Mouse (Mus musculus): ENCODE results near the gene Asap2. TPM values are rescaled to one million over a fixed set of nuclear protein-coding genes. Genes with fewer than 3 reads are reported as not detected.

Asap2 gene
- polyA plus RNA-seq, 1 experiment from 2014 or later, result 6.4 TPM

DNA sequence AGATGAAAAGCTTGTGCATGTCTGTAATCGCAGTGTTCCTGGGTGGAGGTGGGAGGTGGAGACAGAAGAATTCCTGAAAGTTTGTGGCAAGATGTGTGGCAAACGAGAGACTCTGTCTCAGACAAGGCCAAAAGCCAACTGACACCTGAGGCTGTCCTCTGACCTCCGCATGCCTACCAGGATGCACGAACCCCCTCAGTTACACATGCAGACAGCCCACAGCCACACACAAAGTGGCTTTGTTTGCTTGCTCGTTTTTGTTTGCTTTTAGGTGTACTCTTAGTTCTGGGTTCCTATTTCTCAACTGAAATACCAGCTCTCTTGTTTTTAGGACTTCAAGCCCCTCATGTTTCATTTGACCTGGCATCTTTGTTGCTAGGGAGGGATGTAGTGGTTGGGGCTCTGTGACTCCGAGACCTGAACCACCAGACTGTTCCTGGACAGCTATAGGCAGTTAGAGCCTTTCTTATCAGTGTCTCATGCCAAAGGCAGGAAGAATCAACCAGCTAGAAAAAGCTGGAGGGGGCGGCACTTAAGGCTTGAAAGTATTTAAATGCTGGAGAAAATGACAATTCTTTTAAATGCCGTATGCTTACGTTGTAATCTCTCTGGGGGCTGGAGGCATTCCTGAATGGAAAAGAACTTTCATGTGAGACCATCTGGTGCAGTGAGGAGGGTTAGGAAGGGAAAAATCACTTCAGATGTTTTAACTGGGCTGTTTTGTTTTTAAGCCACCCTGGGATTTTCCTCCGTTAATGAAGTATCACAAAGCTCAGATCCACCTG lies 211.4 kb downstream of the Asap2 start:
- no peak overlapping the region for H3K4me3 ChIP-seq
- no peak overlapping the region for H3K27ac ChIP-seq
- peaks cover 11% of the 10 kb centered on the region for H3K4me1 ChIP-seq
- no peaks in the 10 kb centered on the region for H3K27me3 ChIP-seq
- H3K4me2 ChIP-seq, result no peak overlapping the region
- no peaks in the 10 kb centered on the region for H3K9me3 ChIP-seq
- H3K36me3 ChIP-seq, result peaks cover 4% of the 10 kb centered on the region; the same call in 1 of the 2 replicates
- ATAC-seq (ENCODE audit: insufficient number of reproducible peaks, low FRiP score, low TSS enrichment, low read depth), result no peak
- 70% methylated on average over 10 of the region's 10 CpGs for WGBS
- H3K9ac ChIP-seq, result no peak overlapping the region

DNA sequence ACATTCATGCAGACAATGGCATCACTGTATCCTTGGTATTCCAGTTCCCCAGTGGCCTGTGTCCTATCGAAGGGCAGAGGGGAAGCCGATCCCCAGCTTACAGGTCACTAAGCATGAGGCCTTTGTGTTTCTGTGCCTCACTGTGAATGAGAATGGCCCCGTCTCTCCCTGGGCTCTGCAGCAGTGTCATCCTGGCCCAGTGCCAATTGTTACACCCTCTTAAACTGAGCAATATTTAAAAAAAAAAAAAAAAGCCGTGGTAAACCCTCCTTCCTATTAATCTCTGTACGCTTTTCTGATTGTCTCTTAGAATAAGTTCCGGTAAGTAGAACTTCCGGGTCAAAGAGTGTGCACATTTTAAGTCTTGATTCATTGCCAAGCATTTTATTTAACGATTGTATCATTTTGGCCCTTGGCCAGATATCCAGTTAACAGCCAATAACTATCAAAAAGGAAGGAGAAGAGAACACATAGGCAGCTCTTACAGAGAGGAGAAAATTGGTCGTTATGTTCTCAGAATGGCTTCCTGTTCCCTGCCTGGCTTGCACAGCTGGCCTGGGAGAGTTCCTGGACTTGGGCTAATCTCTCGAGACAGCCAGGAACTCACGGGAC lies 214.5 kb downstream of the Asap2 start:
- 28% methylated on average over 11 of the region's 11 CpGs for WGBS
- ATAC-seq (ENCODE audit: insufficient number of reproducible peaks, low FRiP score, low TSS enrichment, low read depth), result no peak

DNA sequence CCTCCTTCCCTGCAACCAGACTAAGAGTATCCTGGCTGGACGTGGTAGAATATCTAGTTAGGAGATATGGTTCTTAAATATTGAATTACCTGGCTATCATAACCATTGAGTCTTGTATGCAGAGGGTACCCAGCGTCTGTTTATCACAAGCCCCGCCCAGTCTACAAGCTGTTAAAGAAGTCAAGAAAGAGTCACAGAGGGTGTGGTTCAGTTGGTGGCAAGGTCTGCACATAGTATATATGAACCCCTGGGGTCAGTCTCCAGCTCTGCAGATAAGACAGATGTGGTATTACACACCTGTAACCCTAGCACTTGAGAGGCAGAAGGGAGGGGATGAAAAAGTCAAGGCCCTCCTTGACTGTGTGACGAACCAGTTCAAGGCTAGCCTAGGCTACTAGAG lies 215.5 kb downstream of the Asap2 start:
- peaks cover 11% of the 10 kb centered on the region for H3K4me1 ChIP-seq
- no peaks in the 10 kb centered on the region for H3K27me3 ChIP-seq
- WGBS, result 85% methylated on average over 4 of the region's 4 CpGs
- H3K27ac ChIP-seq, result no peak overlapping the region
- peaks cover 7% of the 10 kb centered on the region; the same call in 1 of the 2 replicates for H3K36me3 ChIP-seq
- ATAC-seq (ENCODE audit: insufficient number of reproducible peaks, low FRiP score, low TSS enrichment, low read depth), result no peak
- no peak overlapping the region for H3K4me3 ChIP-seq
- no peak overlapping the region for H3K4me2 ChIP-seq
- H3K9ac ChIP-seq, result no peak overlapping the region
- H3K9me3 ChIP-seq, result no peaks in the 10 kb centered on the region

More for the DNA sequence above, 214.5 kb downstream of the Asap2 start:
- Histone ChIP-seq H3K4me3 (no peak overlapping the region), H3K4me2 (no peak overlapping the region), H3K9ac (no peak overlapping the region), H3K27ac (no peak overlapping the region), H3K36me3 (peaks cover 7% of the 10 kb centered on the region; the same call in 1 of the 2 replicates), H3K9me3 (no peaks in the 10 kb centered on the region), H3K4me1 (peaks cover 11% of the 10 kb centered on the region), H3K27me3 (no peaks in the 10 kb centered on the region)

DNA sequence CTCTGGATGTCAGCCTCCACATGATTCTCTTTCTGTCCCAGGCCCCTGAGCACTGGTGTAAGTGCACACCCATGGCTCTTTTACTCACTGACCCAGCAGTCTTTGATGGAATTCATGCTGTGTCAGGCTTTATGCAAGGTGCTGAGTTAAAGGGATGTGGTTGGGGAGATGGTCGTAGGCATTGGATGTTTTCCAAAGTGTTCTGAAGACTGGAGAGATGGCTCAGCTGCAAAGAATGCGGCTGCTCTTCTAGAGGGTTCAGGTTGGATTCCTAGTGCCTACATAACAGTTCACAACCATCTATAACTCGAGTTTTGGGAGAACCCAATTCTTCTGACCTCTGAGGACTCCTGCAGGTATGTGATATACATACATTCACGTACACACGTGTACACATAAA lies 217.2 kb downstream of the Asap2 start:
- peaks cover 6% of the 10 kb centered on the region for H3K4me1 ChIP-seq
- no peak overlapping the region for H3K27ac ChIP-seq
- H3K4me2 ChIP-seq, result no peak overlapping the region
- no peaks in the 10 kb centered on the region for H3K9me3 ChIP-seq
- H3K36me3 ChIP-seq, result peaks cover 7% of the 10 kb centered on the region; the same call in 1 of the 2 replicates
- ATAC-seq (ENCODE audit: insufficient number of reproducible peaks, low FRiP score, low TSS enrichment, low read depth), result no peak
- H3K27me3 ChIP-seq, result no peaks in the 10 kb centered on the region
- WGBS, result 87% methylated on average over 5 of the region's 5 CpGs
- H3K9ac ChIP-seq, result no peak overlapping the region
- no peak overlapping the region for H3K4me3 ChIP-seq

DNA sequence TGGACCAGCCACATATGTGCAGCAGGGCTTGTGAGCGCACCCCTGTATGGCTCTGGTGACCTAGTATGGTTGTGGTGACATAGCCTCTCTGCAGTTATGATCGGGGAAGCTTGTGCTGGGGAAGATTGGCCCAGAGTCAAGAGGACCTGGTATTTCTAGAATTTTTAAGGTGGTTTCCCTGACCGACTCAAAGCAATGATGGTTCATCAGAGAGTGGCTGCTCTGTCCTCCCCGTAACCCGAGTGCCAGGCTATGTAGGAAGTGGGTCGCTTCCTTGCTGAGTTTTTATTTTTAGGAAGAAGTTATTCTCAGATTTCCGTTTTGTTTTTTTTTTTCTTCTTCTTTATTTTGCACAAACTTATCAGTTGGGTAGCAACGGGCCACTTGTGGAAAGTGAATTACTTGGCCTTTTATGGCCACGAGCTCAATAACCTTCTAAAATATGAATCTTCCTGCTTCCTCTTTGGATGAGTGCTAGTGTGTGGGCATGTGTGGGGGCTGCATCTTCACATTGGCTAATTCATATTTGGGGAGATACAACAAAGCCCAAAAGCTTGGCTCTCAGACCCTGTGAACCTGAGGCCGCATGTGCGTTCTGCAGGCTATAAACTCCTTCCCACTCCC lies 218.0 kb downstream of the Asap2 start:
- WGBS, result 82% methylated on average over 11 of the region's 11 CpGs
- Histone ChIP-seq H3K9me3 (no peaks in the 10 kb centered on the region), H3K4me3 (no peak overlapping the region), H3K27me3 (no peaks in the 10 kb centered on the region), H3K4me2 (no peak overlapping the region), H3K36me3 (peaks cover 12% of the 10 kb centered on the region; the same call in 1 of the 2 replicates), H3K4me1 (peaks cover 6% of the 10 kb centered on the region), H3K27ac (no peak overlapping the region), H3K9ac (no peak overlapping the region)
- no peak for ATAC-seq (ENCODE audit: insufficient number of reproducible peaks, low FRiP score, low TSS enrichment, low read depth)

DNA sequence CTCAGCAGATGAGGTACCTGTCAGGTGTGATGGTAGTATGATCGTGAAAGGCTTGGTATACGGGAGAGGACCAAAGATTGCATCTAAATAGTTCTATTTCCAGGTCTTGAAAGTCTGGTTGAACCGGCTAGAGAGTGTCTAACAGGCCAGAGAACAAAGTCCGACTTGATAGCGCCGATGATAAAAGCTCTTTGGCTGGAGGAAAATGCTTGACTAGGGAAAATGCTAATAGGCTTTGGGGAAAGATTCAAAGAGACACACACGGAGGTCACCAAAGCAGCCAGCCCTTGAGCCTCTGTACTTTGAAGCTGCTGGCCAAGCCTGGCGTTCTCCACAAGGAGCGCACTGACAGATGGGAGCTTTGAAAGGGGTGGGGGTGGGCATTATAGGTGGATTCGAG lies 219.0 kb downstream of the Asap2 start:
- Histone ChIP-seq H3K27ac (no peak overlapping the region), H3K4me1 (peaks cover 6% of the 10 kb centered on the region), H3K9ac (no peak overlapping the region), H3K4me2 (no peak overlapping the region), H3K27me3 (no peaks in the 10 kb centered on the region), H3K4me3 (no peak overlapping the region), H3K9me3 (no peaks in the 10 kb centered on the region), H3K36me3 (peaks cover 12% of the 10 kb centered on the region; the same call in 1 of the 2 replicates)
- no peak for ATAC-seq (ENCODE audit: insufficient number of reproducible peaks, low FRiP score, low TSS enrichment, low read depth)
- 83% methylated on average over 10 of the region's 10 CpGs for WGBS

DNA sequence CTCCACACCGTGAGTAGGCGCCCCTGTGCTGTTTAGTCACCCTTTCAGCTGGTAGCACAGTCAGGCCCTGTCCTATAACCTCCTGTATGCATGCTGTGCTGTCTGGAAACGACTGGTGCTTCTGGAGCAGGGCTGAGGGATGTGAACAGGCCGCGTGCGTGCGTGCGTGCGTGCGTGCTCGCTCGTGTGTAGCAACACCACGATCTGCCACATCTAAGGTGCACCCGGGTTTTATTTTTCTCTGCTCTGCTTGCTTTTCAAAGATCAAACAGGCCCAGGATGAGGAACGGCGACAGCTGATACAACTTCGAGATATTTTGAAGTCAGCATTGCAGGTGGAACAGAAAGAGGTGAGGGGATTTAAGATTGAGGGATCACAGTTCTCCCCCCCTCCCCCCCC lies 222.6 kb downstream of the Asap2 start:
- no peak overlapping the region for H3K4me3 ChIP-seq
- H3K4me1 ChIP-seq, result no peaks in the 10 kb centered on the region
- H3K27me3 ChIP-seq, result no peaks in the 10 kb centered on the region
- no peaks in the 10 kb centered on the region for H3K9me3 ChIP-seq
- H3K27ac ChIP-seq, result no peak overlapping the region
- no peak for ATAC-seq (ENCODE audit: insufficient number of reproducible peaks, low FRiP score, low TSS enrichment, low read depth)
- WGBS, result 89% methylated on average over 17 of the region's 17 CpGs
- H3K9ac ChIP-seq, result no peak overlapping the region
- H3K36me3 ChIP-seq, result peaks cover 13% of the 10 kb centered on the region; the same call in 1 of the 2 replicates
- H3K4me2 ChIP-seq, result no peak overlapping the region

DNA sequence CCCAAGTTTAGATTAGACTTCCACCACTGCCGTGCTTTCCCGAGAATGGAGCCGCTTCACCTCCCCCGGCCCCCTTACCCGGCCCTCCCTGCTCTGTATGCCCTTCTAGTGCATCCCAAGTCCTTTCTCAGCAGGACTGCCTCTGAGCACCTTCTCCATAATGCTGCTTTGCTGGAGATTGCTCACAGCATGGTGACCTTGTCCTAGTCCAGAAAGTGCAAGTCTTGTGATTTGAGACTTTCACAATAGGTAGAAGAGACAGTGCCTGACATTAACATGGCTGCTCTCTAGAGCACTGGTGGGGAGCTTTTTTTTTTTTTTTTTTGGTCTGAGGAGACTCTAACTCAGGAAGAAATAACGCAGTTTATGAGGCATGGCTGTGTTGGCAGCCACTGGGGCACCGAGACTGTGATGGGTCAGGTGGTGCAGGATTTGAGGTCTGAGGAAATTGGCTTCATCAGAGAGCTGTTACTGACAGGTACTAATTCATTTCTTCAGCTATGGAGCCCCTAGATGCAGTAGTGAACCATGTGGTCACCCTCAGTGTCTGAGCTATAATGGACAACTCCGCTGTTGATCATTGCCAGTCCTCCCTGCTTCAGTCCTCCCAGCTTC lies 224.4 kb downstream of the Asap2 start:
- peaks cover 20% of the 10 kb centered on the region for H3K36me3 ChIP-seq
- no peak for ATAC-seq (ENCODE audit: insufficient number of reproducible peaks, low FRiP score, low TSS enrichment, low read depth)
- H3K9me3 ChIP-seq, result no peaks in the 10 kb centered on the region
- no peaks in the 10 kb centered on the region for H3K4me1 ChIP-seq
- H3K9ac ChIP-seq, result no peak overlapping the region
- H3K4me2 ChIP-seq, result no peak overlapping the region
- H3K4me3 ChIP-seq, result no peak overlapping the region
- H3K27me3 ChIP-seq, result no peaks in the 10 kb centered on the region
- H3K27ac ChIP-seq, result no peak overlapping the region
- 83% methylated on average over 8 of the region's 8 CpGs for WGBS

DNA sequence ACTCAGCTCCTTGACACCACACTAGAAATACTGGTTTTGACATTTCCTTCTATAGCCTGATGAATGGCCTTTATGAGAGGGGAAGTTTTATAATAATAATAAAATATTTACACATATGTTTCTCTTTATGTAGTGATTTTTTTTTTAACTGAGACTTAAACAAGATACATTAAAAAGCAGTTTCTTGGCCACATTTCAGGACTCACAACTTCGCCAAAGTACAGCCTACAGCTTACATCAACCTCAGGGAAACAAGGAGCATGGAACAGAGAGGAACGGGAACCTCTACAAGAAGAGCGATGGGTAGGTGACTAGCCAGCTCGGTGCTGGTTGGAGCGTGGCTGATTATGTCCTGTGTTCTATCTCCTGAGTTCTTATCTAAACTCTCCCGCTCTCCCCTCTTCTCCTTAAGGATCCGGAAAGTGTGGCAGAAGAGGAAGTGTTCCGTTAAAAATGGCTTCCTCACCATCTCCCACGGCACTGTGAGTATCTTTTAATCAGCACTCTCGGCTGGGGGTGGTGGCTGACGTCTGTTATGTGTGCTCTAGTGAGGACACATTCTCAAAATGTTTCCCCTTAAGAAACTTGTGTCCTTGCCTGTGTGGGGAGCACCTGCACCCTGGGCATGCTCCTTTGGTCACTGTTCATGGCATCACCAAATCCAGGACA lies 227.7 kb downstream of the Asap2 start:
- Histone ChIP-seq H3K27ac (no peak overlapping the region), H3K4me2 (no peak overlapping the region), H3K27me3 (no peaks in the 10 kb centered on the region), H3K4me1 (no peaks in the 10 kb centered on the region), H3K9ac (no peak overlapping the region), H3K36me3 (peaks cover 16% of the 10 kb centered on the region), H3K4me3 (no peak overlapping the region), H3K9me3 (no peaks in the 10 kb centered on the region)
- no peak for ATAC-seq (ENCODE audit: insufficient number of reproducible peaks, low FRiP score, low TSS enrichment, low read depth)
- 77% methylated on average over 11 of the region's 11 CpGs for whole genome bisulfite sequencing

DNA sequence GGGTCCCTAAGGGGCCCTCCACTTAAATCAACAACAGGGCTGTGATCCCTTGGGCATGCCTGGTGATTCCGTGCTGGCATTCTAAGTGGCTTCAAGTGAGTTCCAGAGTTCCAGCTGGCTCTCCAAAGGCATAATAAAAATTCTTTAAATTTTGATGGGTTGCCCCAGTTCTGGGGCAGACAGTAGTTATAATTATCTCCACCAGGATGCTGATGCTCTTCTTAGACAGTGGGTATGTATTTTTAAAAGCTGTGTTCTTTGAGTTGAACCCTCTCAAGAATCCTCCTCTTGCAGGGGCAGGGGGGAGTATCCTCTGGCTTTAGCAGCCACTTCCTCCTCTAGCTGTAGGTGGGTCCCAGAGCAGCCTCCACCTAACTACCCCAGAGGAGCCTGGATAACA lies 230.3 kb downstream of the Asap2 start:
- ATAC-seq (ENCODE audit: insufficient number of reproducible peaks, low FRiP score, low TSS enrichment, low read depth), result no peak
- H3K9ac ChIP-seq, result no peak overlapping the region
- 61% methylated on average over 1 of the region's 1 CpGs for WGBS
- peaks cover 18% of the 10 kb centered on the region for H3K36me3 ChIP-seq
- no peaks in the 10 kb centered on the region for H3K9me3 ChIP-seq
- no peaks in the 10 kb centered on the region for H3K4me1 ChIP-seq
- no peak overlapping the region for H3K4me3 ChIP-seq
- H3K27me3 ChIP-seq, result no peaks in the 10 kb centered on the region
- H3K4me2 ChIP-seq, result no peak overlapping the region
- no peak overlapping the region for H3K27ac ChIP-seq

DNA sequence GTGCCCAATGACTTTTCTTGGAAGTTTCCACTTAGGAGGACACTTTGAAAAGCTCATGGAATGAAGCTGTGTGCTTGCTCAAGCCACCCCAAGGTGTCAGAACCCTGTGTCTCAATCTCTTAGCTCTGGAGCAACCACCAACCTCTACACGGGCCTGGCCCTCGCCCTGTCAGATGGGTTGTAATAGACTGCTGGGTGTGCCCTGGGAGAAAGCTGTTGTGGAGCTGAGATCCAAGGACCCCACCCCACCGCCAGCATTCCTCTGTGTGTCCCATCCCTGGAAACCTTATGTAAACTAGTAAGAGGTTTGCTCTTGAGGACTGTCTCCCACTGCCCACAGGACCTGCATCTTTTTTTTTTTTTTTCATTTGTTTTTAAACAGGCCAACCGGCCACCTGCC lies 233.7 kb downstream of the Asap2 start:
- no peak for ATAC-seq (ENCODE audit: insufficient number of reproducible peaks, low FRiP score, low TSS enrichment, low read depth)
- Histone ChIP-seq H3K9ac (no peak overlapping the region), H3K9me3 (no peaks in the 10 kb centered on the region), H3K4me1 (peaks cover 8% of the 10 kb centered on the region; the same call in 1 of the 2 replicates), H3K27me3 (no peaks in the 10 kb centered on the region), H3K27ac (no peak overlapping the region), H3K36me3 (0 out of 2 replicates have a peak, but pooled peaks cover 4% of the 10 kb centered on the region), H3K4me3 (no peak overlapping the region), H3K4me2 (no peak overlapping the region)
- 77% methylated on average over 4 of the region's 4 CpGs for WGBS

Measured in limb, embryonic 15.5 days (tissue).